In genomic region chr6:103697349-103698028, GRCm38 (mm10) we compare ENCODE assay signal across 10 mouse cellular contexts.
DNase-seq lines count a peak whose midpoint lies in the region; ATAC-seq and TF ChIP-seq lines count a peak whose summit lies in the region.
"Had no signal": no experiment of that assay in that cellular context is flagged by ENCODE, and none has a peak within 500 bp of the region (broad histone marks: within the 10 kb centered on the region; RNA-seq: fewer than 3 reads in every experiment).

No protein-coding gene starts in this region.

- H3K9me3 ChIP-seq in intestine, embryonic 16.5 days (ENCODE audit: control insufficient read depth, low read length), result no peaks in the 10 kb centered on the region
- H3K9me3 ChIP-seq: embryonic facial prominence, embryonic 15.5 days had no signal

- no peaks in the 10 kb centered on the region for H3K36me3 ChIP-seq in splenic B cell, adult 2 months (ENCODE audit: control insufficient read depth, insufficient read depth, low read length, poor library complexity, severe bottlenecking)
- H3K36me3 ChIP-seq in intestine, embryonic 16.5 days (ENCODE audit: control insufficient read depth, insufficient read depth, low read length), result no peaks in the 10 kb centered on the region
- H3K36me3 ChIP-seq: embryonic facial prominence, embryonic 15.5 days had no signal

- H3K4me2 ChIP-seq in intestine, embryonic 16.5 days (ENCODE audit: low read depth, low read length), result no peak overlapping the region
- H3K4me2 ChIP-seq: embryonic facial prominence, embryonic 15.5 days had no signal

- ATAC-seq in intestine, embryonic 16.5 days, result no peak

- H3K4me1 ChIP-seq in cerebellum, adult 2 months (ENCODE audit: control insufficient read depth, insufficient read depth, low read length), result no peaks in the 10 kb centered on the region
- no peaks in the 10 kb centered on the region for H3K4me1 ChIP-seq in intestine, embryonic 16.5 days (ENCODE audit: control insufficient read depth, insufficient read depth, low read length)
- H3K4me1 ChIP-seq: embryonic facial prominence, embryonic 15.5 days had no signal

- 69% methylated on average over 7 of the region's 7 CpGs for WGBS in cerebellum, adult 2 months
- WGBS in intestine, embryonic 16.5 days, result 60% methylated on average over 7 of the region's 7 CpGs

- H3K27me3 ChIP-seq in cerebellum, adult 2 months (ENCODE audit: control insufficient read depth, insufficient read depth, low read length), result no peaks in the 10 kb centered on the region
- no peaks in the 10 kb centered on the region for H3K27me3 ChIP-seq in splenic B cell, adult 2 months (ENCODE audit: control insufficient read depth, insufficient read depth, low read length, poor library complexity, severe bottlenecking)
- H3K27me3 ChIP-seq in intestine, embryonic 16.5 days (replicated peaks; ENCODE audit: control insufficient read depth, insufficient read depth, low read length), result no peaks in the 10 kb centered on the region
- H3K27me3 ChIP-seq: embryonic facial prominence, embryonic 15.5 days had no signal

- TF ChIP-seq CTCF in cerebellum, adult 2 months (IDR thresholded peaks at IDR 0.05; ENCODE audit: borderline replicate concordance, insufficient read depth, low read depth, low read length), result peak; percentile 33; the same call in 1 of the 2 replicates

- H3K9ac ChIP-seq in intestine, embryonic 16.5 days (ENCODE audit: low read depth, low read length), result no peak overlapping the region
- H3K9ac ChIP-seq: embryonic facial prominence, embryonic 15.5 days had no signal

- peak in 1 of 2 experiments; percentile 20 for DNase-seq in cerebellum, adult 2 months
- no peak for DNase-seq in cerebellum, postnatal 4 days (ENCODE audit: low spot score in 2 of 2)
- peak; percentile 2 for DNase-seq in lung, postnatal 25 days (ENCODE audit: low spot score)
- DNase-seq in lung, postnatal 4 days, result no peak
- DNase-seq in forelimb bud, embryonic 11.5 days (ENCODE audit: low read depth, low spot score), result peak; percentile 19
- DNase-seq in splenic B cell, adult 2 months (ENCODE audit: low read depth, low spot score), result peak; percentile 35
- DNase-seq in spleen, postnatal 10 days (ENCODE audit: low spot score in 2 of 2), result no peak
- DNase-seq: kidney, adult 11 months had no signal

- H3K4me3 ChIP-seq in cerebellum, adult 2 months (replicated peaks; ENCODE audit: insufficient read depth, low read depth, low read length), result no peak overlapping the region
- H3K4me3 ChIP-seq in intestine, embryonic 16.5 days (ENCODE audit: low read length), result no peak overlapping the region
- H3K4me3 ChIP-seq: embryonic facial prominence, embryonic 15.5 days had no signal

- TF ChIP-seq POLR2A in cerebellum, adult 2 months (IDR thresholded peaks at IDR 0.05; ENCODE audit: borderline replicate concordance, insufficient read depth, low read length), result no peak

- H3K27ac ChIP-seq in cerebellum, adult 2 months (ENCODE audit: insufficient read depth, low read length), result no peak overlapping the region
- H3K27ac ChIP-seq in intestine, embryonic 16.5 days (ENCODE audit: low read length), result no peak overlapping the region
- H3K27ac ChIP-seq: embryonic facial prominence, embryonic 15.5 days had no signal

Comparison
In these comparisons a context has a peak if more than half of its experiments do, and no peak if none do; other contexts are left out.
1. DNase-seq: peak in lung, postnatal 25 days (single experiment), forelimb bud, embryonic 11.5 days (single experiment) and splenic B cell, adult 2 months (single experiment); none in cerebellum, postnatal 4 days (0 of 2), lung, postnatal 4 days (0 of 2) and spleen, postnatal 10 days (0 of 2).